Mouse (Mus musculus): ENCODE measurements around the gene Ddx19a. TPM values are rescaled to one million over a fixed set of nuclear protein-coding genes. Genes with fewer than 3 reads are reported as not detected.
A peak's percentile ranks its signal among the peaks of the same experiment; 100 is the strongest.

Gene Ddx19a
- total and polyA plus RNA-seq, 3 experiments = 23.1 to 107 (median 28.8) TPM

DNA sequence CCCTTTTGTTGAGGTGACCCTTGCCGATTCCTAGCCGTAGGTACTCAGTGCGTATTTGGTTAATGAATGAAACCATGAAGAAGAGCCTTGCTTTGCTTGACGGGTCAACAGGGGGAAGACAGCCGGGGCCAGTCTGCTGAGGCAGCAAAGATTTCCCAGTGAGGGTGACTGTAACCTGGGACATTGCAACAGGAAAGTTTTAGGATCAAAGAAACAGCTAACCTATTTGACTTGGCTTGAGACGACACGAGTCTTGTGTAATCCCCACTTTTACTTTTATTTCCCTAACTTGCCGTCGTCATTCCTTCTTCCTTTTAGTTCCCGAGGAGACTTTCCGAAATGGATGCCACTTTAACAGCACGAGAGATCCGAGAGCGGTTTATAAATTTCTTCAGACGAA lies 39.0 kb upstream of the Ddx19a start:
- H3K4me3 ChIP-seq (replicated peaks in 1 of 3; ENCODE audit: low read depth in 2 of 3, low read length in 2 of 3, poor library complexity in 1 of 3) = no peak overlapping the region
- dilution Hi-C loops (cut with MboI; ENCODE audit: extremely low pct_ligation_motif_present, extremely low pct_unique_long_range_greater_than_20kb, low sequenced_read_pairs) = no loop called here
- DNase-seq (ENCODE audit: extremely low read depth) = no peak
- H3K4me1 ChIP-seq (ENCODE audit: control insufficient read depth in 1 of 2, insufficient read depth in 2 of 2) = peaks cover 5 to 30% of the 10 kb centered on the region in 2 experiments; a peak in 3 of 4 replicates
- peaks cover 50% of the 10 kb centered on the region for H3K79me2 ChIP-seq (replicated peaks; ENCODE audit: control insufficient read depth, extremely low read depth, insufficient read depth, poor library complexity, severe bottlenecking)
- H3K4me2 ChIP-seq (ENCODE audit: insufficient read depth, low read depth, poor library complexity, severe bottlenecking) = no peak overlapping the region
- TF ChIP-seq TBP (conservative IDR thresholded peaks at IDR 0.05; ENCODE audit: low read depth, low read length) (no peak), PAX5 (IDR thresholded peaks at IDR 0.05; ENCODE audit: low read length) (no peak), ETS1 (conservative IDR thresholded peaks at IDR 0.05; ENCODE audit: low read depth, low read length) (no peak), GABPA (IDR thresholded peaks at IDR 0.05; ENCODE audit: insufficient replicate concordance, low read depth, low read length) (no peak), BHLHE40 (IDR thresholded peaks at IDR 0.05; ENCODE audit: low read depth, low read length) (no peak), MYC (IDR thresholded peaks at IDR 0.05; ENCODE audit: low read depth, low read length) (no peak)
- H3K9ac ChIP-seq (ENCODE audit: insufficient read depth, low read depth) = no peak overlapping the region
- H3K36me3 ChIP-seq (replicated peaks in 1 of 2; ENCODE audit: control insufficient read depth in 1 of 2, insufficient read depth in 1 of 2, low read length in 1 of 2) = peaks cover 42 to 63% of the 10 kb centered on the region in 2 experiments
- H3K27me3 ChIP-seq (replicated peaks) = no peaks in the 10 kb centered on the region
- in situ Hi-C loops (cut with MboI; ENCODE audit: low pct_ligation_motif_present, low pct_unique_long_range_greater_than_20kb, low sequenced_read_pairs) = no loop called here
- H3K9me3 ChIP-seq (replicated peaks; ENCODE audit: low read length) = no peaks in the 10 kb centered on the region
- no peak overlapping the region for H3K27ac ChIP-seq (ENCODE audit: insufficient read depth, low read depth)

DNA sequence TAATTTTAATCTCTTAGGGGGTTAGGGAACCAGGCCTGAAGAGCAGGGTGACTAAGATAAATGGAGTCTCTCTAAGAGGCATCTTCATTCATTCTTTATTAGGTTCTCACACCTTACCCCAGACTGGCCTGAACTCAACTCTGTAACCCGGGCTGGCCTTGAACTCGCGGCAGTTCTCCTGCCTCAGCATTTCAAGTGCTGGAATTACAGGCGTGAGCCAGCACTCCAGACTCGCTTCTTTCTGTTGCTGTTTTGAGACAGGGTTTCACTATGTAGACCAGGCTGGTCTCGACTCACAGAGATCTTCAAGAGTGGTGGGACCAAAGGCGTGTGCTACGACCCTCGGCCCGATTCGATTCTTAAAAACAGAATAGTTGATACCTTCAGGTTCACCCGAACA lies 36.7 kb upstream of the Ddx19a start:
- in situ Hi-C loops (cut with MboI; ENCODE audit: low pct_ligation_motif_present, low pct_unique_long_range_greater_than_20kb, low sequenced_read_pairs) = no loop called here
- peak overlapping the region; percentile 100 for H3K9ac ChIP-seq (ENCODE audit: insufficient read depth, low read depth)
- peak overlapping the region; percentile 43 for H3K27ac ChIP-seq (ENCODE audit: insufficient read depth, low read depth)
- DNase-seq (ENCODE audit: extremely low read depth) = peak; percentile 51
- no peaks in the 10 kb centered on the region for H3K9me3 ChIP-seq (replicated peaks; ENCODE audit: low read length)
- peaks cover 49% of the 10 kb centered on the region for H3K79me2 ChIP-seq (replicated peaks; ENCODE audit: control insufficient read depth, extremely low read depth, insufficient read depth, poor library complexity, severe bottlenecking)
- peaks cover 5 to 38% of the 10 kb centered on the region in 2 experiments; a peak in 3 of 4 replicates for H3K4me1 ChIP-seq (ENCODE audit: control insufficient read depth in 1 of 2, insufficient read depth in 2 of 2)
- dilution Hi-C loops (cut with MboI; ENCODE audit: extremely low pct_ligation_motif_present, extremely low pct_unique_long_range_greater_than_20kb, low sequenced_read_pairs) = no loop called here
- peak overlapping the region; percentile 79; the same call in 1 of the 2 replicates for H3K4me2 ChIP-seq (ENCODE audit: insufficient read depth, low read depth, poor library complexity, severe bottlenecking)
- peak overlapping the region; percentile 71 to 92 (median 74) for H3K4me3 ChIP-seq (replicated peaks in 1 of 3; ENCODE audit: low read depth in 2 of 3, low read length in 2 of 3, poor library complexity in 1 of 3)
- peaks cover 27 to 44% of the 10 kb centered on the region in 2 experiments for H3K36me3 ChIP-seq (replicated peaks in 1 of 2; ENCODE audit: control insufficient read depth in 1 of 2, insufficient read depth in 1 of 2, low read length in 1 of 2)
- H3K27me3 ChIP-seq (replicated peaks) = no peaks in the 10 kb centered on the region
- TF ChIP-seq SIN3A (IDR thresholded peaks at IDR 0.05; ENCODE audit: low read length) = peak; percentile 70
- peak; percentile 48; the same call in 1 of the 2 replicates for TF ChIP-seq CHD1 (IDR thresholded peaks at IDR 0.05; ENCODE audit: low read depth, low read length)
- no peak for TF ChIP-seq HCFC1 (IDR thresholded peaks at IDR 0.05; ENCODE audit: low read depth, low read length)
- TF ChIP-seq POLR2AphosphoS2 (IDR thresholded peaks at IDR 0.05; ENCODE audit: low read depth, low read length) = no peak
- TF ChIP-seq ETS1 (conservative IDR thresholded peaks at IDR 0.05; ENCODE audit: low read depth, low read length) = no peak
- no peak for TF ChIP-seq GABPA (IDR thresholded peaks at IDR 0.05; ENCODE audit: insufficient replicate concordance, low read depth, low read length)
- no peak for TF ChIP-seq RAD21 (IDR thresholded peaks at IDR 0.05; ENCODE audit: low read depth, low read length)
- peak; percentile 46; the same call in 1 of the 2 replicates for TF ChIP-seq MAFK (IDR thresholded peaks at IDR 0.05; ENCODE audit: insufficient replicate concordance, low read length)
- TF ChIP-seq ELF1 (IDR thresholded peaks at IDR 0.05; ENCODE audit: low read depth, low read length) = no peak
- no peak for TF ChIP-seq TCF12 (IDR thresholded peaks at IDR 0.05; ENCODE audit: low read depth, low read length)
- TF ChIP-seq PAX5 (IDR thresholded peaks at IDR 0.05; ENCODE audit: low read length) = no peak
- TF ChIP-seq NRF1 (IDR thresholded peaks at IDR 0.05; ENCODE audit: low read depth, low read length) = no peak
- no peak for TF ChIP-seq RCOR1 (conservative IDR thresholded peaks at IDR 0.05; ENCODE audit: low read depth, low read length)
- no peak for TF ChIP-seq E2F4 (IDR thresholded peaks at IDR 0.05; ENCODE audit: insufficient replicate concordance, low read depth, low read length)
- no peak for TF ChIP-seq BHLHE40 (IDR thresholded peaks at IDR 0.05; ENCODE audit: low read depth, low read length)
- TF ChIP-seq ZMIZ1 (IDR thresholded peaks at IDR 0.05; ENCODE audit: low read depth, low read length) = no peak; the same call in 1 of the 2 replicates
- TF ChIP-seq ZKSCAN1 (IDR thresholded peaks at IDR 0.05; ENCODE audit: borderline replicate concordance, low read depth, low read length) = no peak
- TF ChIP-seq SMC3 (IDR thresholded peaks at IDR 0.05; ENCODE audit: low read depth, low read length) = no peak
- no peak for TF ChIP-seq UBTF (IDR thresholded peaks at IDR 0.05; ENCODE audit: low read depth, low read length)
- no peak for TF ChIP-seq MYC (IDR thresholded peaks at IDR 0.05; ENCODE audit: low read depth, low read length)
- TF ChIP-seq MEF2A (IDR thresholded peaks at IDR 0.05; ENCODE audit: borderline replicate concordance, low read depth, low read length) = no peak
- TF ChIP-seq CTCF (conservative IDR thresholded peaks at IDR 0.05 in 1 of 2, IDR thresholded peaks at IDR 0.05 in 1 of 2; ENCODE audit: low read depth in 2 of 2, low read length in 2 of 2) = no peak
- 0 out of 2 replicates have a peak, but pooled peaks have one; percentile 29 for TF ChIP-seq MAZ (IDR thresholded peaks at IDR 0.05; ENCODE audit: low read depth, low read length)
- 0 out of 2 replicates have a peak, but pooled peaks have one; percentile 36 for TF ChIP-seq MXI1 (IDR thresholded peaks at IDR 0.05; ENCODE audit: low read depth, low read length)
- TF ChIP-seq EP300 (IDR thresholded peaks at IDR 0.05; ENCODE audit: low read length) = no peak
- TF ChIP-seq IRF4 (IDR thresholded peaks at IDR 0.05; ENCODE audit: low read depth, low read length) = no peak
- no peak for TF ChIP-seq POLR2A (IDR thresholded peaks at IDR 0.05; ENCODE audit: low read depth, low read length)
- no peak for TF ChIP-seq ZC3H11A (IDR thresholded peaks at IDR 0.05; ENCODE audit: low read depth, low read length)
- TF ChIP-seq CHD2 (IDR thresholded peaks at IDR 0.05; ENCODE audit: low read length) = no peak; the same call in 1 of the 2 replicates
- peak; percentile 48; the same call in 1 of the 2 replicates for TF ChIP-seq MAX (IDR thresholded peaks at IDR 0.05; ENCODE audit: low read length)
- TF ChIP-seq USF1 (IDR thresholded peaks at IDR 0.05; ENCODE audit: low read depth, low read length) = no peak
- no peak for TF ChIP-seq TBP (conservative IDR thresholded peaks at IDR 0.05; ENCODE audit: low read depth, low read length)

Data from CH12.LX (cell line).